Mouse (Mus musculus): ENCODE data around the gene 1520401A03Rik.
A peak's percentile ranks its signal among the peaks of the same experiment; 100 is the strongest.
"Not testable (repeated sequence)": the region's sequence is repeated elsewhere in the genome, so short reads cannot be mapped to it uniquely, and the experiment has no call there.

Gene 1520401A03Rik

DNA sequence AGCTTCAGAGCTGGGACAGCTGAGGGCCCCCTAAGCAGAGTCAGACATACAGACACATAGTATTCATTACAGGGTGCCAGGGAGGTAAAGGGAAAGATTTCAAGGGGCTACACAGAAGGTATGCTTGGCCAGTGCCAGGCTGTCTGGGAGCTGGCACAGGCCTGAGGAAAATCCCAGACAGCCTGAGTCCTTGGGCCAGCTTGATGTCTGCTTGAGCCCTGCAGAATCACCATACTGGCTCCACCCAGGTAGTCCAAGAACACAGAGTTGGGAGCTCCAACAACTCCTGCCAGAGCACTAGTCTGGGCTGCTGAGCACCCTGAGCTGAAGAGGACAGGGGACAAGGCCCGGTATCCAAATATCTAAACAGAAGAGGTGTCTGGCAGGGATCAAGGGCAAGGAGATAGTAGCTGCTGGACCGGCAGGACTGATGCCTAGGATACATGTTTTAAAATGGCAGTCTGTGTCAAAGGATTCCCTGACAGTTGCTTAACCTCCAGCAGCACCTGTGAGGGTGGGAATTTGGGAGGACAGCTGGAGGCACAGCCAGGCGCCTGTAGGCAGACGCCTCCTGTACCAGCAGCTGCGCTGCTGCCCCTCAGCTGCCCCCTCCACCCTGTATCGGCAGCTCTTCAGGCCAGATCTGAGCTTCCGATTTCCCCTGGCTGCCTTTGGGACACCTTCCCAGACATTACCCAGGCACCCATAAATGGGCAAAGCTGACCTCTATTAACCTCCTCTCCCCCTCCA, at the start of gene 1520401A03Rik:
Gene 1520401A03Rik (minus strand): TSS at position 408 of the 750 bp plus-strand sequence.
- DNase-seq (ENCODE audit: low spot score in 2 of 2) = no peak

DNA sequence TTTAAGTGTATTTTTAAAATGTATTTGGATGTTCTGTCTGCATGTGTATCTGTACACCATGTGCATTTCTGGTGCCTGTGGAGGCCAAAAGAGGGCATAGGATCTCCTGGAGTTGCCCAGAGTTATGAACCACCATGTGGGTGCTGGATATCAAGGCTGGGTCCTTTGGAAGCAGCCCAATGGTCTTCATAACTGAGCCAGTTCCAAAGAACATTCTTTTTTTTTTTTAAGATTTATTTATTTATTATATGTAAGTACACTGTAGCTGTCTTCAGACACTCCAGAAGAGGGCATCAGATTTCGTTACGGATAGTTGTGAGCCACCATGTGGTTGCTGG, 49.6 kb upstream of the 1520401A03Rik start:
- DNase-seq (ENCODE audit: low spot score in 2 of 2) = not testable (repeated sequence)

DNA sequence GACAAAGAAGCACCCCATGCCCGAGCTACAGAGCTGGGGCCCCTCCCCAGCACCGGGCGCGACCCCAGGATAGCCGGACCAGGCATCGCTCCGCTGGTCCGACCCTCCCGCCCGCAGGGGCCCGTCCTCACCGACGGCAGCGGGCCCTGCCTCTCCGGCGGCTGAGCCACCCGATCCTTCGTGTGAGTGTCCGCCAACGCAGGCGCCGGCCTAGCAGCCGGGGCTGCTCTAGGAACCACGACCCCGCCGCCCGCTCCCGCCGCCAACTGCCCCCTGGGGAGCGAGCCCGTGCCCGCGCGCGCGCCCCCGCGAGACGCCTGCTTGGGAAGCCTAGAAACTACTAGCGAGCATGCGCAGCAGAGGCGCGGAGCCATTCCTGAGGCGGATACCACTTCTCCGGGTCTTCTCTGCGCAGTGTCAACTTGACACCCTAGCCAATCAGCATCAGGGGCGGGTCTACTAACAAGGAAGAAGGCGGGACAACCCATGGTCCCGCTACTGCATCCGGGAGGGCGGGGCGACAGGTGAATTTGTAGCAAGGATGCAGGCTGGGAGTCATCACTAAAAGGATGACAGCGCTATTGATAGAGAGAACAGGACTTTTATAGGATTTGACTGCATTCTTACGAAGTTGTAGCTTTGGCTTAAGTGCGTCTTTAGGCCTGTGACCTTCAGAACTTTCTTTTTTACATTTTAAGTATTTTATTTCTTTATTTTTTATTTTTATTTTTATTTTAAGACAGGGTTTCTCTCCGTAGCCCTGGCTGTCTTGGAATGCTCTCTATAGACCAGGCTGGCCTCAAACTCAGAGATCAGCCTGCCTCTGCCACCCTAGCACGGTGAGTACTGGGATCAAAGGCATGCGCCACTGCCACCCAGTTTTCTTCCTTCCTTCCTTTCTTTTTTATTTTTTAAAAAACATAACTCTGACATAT, 49.0 kb upstream of the 1520401A03Rik start, which contains the start of gene Flywch1:
Gene Flywch1 (minus strand): TSS at position 319 of the 935 bp plus-strand sequence.
- peak; percentile 99 to 100 for DNase-seq (ENCODE audit: low spot score in 2 of 2)

DNA sequence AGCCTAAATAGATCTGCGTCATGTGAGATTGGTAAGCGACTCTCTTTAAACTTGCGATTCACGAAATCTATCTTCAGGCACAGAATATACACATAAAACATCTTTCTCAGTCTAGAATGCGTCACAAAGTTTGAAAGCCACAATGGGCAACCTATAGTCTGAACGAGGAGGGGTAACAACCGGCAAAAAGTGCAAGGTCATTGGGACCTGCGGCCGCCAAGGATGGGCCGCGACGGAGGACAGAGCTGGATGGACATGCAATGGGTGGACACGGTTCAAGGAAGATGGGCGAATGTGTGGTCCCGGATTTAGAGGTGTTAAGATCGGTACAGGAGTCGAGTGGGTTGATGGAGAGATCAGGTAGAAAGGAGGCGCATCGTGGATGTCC, 48.3 kb upstream of the 1520401A03Rik start:
- no peak for DNase-seq (ENCODE audit: low spot score in 2 of 2)

DNA sequence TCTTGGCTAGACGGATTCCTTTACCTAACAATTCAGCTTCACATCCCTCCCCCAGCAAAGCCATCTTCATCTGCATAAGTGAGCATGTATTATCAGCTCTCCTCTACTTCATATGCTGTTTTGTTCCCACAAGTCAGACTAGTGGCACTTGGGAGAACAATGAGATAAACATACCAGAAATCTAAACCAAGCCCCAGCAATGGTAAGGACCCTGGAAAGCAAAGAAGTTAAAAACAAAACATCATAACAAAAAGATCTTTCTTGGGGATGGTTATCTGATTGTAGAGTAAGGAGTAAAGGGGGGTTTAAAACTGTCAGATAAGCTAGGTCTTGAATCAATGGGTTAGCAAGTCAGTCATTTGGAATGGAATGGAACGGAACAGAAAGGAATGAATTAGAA, 47.9 kb upstream of the 1520401A03Rik start:
- DNase-seq (ENCODE audit: low spot score in 2 of 2) = no peak

DNA sequence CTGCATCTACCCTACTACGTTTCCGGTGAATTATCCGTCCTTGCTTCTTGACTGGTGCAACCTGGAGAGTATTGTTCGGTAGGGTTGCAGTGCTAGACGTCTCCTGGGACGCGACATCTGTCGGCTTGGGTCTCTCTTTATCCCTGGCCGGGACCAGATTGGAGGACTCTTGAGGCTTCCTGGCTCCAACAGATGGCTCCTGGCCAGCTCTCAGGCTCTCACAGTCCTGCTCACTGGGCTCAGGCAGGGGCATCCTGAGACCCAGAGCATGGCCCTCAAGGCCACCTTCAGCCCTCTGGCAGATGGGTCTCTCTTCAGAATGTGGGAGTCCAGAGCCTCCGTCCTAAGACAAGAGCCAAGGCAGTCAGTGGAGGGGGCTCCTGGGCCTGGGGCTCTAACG, 40.4 kb upstream of the 1520401A03Rik start:
- no peak for DNase-seq (ENCODE audit: low spot score in 2 of 2)

DNA sequence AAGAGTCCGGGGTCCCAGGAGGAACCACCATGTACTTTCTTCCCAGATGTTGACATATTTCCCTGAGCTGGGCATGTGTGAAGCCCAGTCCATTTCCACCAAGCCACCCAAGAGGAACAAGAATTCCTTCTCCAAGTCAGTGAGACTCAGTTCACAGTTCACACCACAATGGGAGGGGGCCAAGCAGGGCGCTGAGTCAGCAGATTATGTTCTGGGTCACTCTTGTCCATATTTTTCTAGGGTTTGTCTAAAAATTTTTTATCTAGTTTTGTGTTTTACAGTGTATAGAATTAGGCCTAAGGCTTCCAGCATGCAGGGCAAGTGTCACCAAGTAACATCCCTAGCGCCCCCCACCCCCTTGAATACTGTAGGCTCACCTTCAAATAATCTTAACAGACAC, 38.6 kb upstream of the 1520401A03Rik start:
- DNase-seq (ENCODE audit: low spot score in 2 of 2) = no peak

DNA sequence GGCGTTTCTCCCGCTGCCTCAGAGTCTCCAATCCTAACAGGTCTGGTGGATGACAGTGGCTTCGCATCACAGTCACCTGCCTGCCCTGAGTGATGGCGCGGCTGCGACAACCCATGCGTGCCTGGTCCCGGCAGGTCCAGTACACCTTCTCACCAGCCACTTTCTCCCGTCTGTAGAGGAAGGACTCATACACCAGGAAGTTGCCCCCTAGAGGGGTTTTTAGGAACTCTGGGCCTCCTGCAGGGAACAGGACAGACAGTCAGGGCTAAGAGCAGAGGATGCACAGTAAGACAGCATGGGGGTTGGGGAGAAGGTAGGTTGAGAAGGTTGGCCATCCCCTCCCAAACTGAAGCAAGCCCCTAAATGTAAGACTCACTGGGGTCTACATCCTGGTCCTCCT, 37.6 kb upstream of the 1520401A03Rik start:
- no peak for DNase-seq (ENCODE audit: low spot score in 2 of 2)

DNA sequence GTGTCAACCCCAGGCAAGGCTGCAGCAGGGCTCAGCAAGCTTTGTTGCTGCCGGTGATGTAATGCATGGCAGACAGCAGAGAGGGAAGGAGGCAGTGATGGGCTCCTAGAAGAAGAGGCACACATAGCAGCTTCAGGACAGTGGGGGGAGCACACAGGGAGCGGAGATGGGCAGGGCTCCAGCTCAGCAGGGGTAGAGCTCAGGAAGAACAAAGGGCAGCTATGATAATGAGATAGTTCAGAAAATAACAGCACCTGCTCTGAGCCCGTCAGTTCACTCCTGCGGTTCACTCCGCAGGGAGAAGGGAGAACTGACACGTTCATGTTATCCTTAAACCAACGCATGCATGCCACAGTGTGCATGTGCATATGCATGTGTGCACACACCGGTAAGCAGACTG, 36.2 kb upstream of the 1520401A03Rik start:
- DNase-seq (ENCODE audit: low spot score in 2 of 2) = no peak

DNA sequence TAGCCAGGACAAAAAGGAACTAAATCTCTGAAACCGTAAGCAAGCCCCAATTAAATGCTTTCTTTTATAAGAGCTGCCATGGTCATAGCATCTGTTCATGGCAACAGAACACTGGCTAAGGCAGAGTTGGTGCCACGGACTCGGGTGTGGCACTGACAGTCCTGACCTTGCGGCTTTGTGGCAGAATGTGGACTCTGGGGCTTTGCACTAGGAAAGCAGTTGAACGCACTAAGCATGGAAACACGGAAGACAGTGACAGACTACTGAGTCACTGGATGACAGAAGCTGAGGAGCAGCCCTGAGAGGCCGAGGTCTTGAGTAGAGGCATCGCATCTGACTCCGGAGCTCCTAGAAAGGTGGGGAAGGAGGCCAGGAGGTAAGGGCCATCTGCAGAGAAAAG, 35.0 kb upstream of the 1520401A03Rik start:
- DNase-seq (ENCODE audit: low spot score in 2 of 2) = no peak

DNA sequence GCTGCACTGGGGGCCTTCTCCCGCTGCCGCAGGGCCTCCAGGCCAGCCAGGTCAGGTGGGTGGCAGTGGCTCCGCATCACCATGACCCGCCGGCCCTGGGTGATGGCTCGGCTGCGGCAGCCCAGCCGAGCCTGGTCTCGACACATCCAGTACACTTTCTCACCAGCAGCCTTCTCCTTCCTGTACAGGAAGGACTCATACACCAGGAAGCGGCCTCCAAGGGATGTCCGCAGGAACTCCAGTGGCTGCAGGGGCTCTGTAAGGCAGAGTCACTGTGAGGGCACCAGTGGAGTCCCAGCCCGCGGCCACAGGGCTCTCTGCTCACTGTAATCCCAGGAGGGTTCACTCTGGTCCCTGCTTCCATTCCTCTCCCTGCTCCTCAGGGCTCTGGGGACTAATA, 33.1 kb upstream of the 1520401A03Rik start:
- no peak for DNase-seq (ENCODE audit: low spot score in 2 of 2)

DNA sequence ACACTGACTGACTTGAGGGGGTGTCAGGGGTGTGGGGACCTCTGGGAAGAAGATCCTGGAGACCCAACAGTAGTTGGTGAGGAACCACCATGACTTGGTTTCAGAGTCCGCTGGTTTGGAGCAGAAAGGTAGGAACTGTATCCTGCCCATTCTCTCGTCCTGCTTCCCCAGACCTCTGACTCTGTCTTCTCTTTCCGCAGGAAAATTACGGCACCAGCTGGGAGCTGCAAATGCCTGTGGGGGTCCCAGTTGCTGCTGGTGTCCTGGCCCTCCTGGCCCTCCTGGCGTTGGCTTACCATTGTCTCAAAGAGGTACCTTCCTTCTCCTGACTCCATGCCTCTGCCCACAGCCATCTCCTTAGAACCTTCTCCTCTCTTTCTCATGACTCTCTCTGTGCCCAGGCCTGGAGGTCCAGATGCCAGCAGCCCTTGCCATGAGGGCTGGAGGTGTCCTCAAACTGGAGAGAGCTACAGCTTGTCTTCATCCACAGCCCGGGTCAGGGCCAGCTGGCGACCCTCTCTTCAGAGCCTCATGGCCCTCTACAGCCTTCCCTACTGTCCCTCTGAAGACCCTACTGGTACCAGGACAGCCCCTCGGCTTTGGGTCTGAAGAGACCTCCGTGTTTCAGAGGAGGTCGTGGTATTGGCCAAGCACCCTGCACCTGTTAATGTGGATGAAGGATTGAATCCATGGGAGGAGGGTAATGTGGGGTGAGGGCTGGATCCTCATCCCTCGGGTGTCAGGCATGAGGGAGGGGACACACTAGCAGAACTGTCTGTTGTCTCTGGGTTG, 27.0 kb upstream of the 1520401A03Rik start:
- no peak for DNase-seq (ENCODE audit: low spot score in 2 of 2)

DNA sequence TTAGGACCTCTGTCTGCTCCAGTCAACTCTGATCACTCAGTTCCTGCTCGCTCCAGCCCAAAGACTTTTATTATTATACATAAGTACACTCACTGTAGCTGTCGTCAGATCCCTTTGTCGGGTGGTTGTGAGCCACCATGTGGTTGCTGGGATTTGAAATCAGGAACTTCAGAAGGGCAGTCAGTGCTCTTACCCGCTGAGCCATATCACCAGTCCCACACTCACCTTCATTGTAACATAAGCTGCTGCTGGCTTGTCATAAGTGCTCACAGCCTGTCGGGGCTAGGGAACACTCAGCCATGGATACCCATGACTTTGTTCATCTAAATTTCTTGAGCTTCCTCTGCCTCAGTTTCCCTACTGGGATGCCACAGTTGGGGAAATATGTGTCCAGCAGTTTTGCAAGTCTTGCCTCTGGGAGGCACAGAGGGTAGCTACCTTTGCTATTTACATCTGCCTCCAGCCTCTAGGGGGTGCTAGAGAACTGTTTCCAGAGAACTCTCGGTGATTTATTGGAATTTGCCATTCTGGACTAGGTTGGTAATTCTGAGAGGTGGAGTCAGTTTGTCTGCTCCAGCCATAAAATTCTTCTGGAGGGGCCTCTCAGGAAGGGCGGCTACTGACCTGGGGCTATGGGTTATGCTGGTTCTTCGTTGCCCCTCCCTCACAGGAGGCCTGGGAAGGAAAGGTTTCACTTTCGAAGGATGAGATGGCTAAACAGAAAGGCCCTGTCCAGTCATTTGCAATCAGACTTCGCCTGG, 26.2 kb upstream of the 1520401A03Rik start:
- peak in 1 of 2 experiments; percentile 61 for DNase-seq (ENCODE audit: low spot score in 2 of 2)

DNA sequence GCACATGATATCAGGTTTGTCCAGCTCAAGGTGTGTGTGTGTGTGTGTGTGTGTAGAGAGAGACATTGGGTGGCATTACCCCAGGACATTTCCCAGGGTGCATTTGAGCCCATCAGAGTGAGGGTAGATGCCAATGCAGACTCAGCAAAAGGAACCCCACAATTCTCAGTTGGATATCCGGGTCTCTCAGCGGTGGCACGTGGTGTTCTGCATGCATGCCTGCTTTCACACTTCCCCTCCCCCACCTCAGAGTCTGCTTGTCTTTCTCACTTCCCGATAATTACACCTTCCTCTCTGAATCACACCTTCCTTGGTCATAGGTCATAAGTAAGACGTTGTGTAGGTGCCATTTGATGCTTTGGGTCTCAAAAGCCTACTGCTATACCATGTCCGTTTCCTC, 25.4 kb upstream of the 1520401A03Rik start:
- DNase-seq (ENCODE audit: low spot score in 2 of 2) = no peak

DNA sequence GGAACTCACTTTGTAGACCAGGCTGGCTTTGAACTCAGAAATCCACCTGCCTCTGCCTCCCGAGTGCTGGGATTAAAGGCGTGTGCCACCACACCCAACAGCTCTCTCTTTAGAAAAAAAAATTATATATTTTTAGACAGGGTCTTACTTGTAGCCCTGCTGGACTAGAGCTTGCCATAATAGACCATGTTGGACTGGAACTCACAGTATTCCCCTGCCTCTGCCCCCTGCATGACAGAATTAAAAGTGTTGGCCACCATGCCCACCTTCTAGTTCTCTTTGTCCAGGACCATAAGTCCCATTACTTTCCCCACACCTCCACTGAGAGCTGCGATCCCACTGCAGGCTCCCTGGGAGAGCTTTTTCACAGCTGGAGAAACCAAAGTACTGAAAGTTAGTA, 24.9 kb upstream of the 1520401A03Rik start:
- DNase-seq (ENCODE audit: low spot score in 2 of 2) = no peak

DNA sequence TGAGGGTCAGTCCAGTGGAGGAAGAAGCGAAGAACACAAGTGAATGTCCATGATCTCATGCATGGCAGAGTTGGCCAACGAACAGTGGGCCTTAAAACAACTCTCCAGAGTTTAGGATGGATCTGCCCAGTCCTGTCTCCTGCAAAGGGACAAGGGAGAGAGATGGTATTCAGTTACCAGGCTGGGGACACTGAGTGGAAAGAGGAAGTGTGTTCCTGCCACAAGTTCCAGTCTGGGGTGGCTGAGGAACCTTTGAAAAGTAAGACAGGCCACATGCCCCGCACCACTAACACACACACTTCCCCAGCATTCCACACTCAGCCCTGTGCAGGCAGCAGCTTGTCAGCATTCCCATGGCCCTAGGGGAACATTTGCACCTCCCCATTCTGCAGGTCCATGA, 24.2 kb upstream of the 1520401A03Rik start:
- DNase-seq (ENCODE audit: low spot score in 2 of 2) = no peak

DNA sequence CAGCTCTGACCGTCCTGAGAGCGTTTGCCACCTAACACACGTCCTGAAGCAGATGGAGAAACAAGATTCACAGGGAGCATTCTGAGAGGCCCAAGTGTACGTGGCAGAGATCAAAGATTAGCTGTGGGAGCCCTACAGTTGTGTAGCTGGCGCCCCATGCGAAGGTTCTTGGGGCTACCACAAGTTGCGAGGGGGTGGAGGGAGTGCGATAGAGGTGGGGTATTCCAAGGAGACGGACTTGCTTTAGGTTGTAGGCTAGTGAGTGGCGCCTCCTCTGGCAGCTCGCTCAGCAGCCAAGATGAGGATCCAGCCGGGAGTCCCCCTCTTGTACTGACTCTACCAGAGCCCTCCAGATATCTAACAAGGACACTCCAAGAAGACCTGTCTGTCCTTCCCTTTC, 23.7 kb upstream of the 1520401A03Rik start:
- no peak for DNase-seq (ENCODE audit: low spot score in 2 of 2)

DNA sequence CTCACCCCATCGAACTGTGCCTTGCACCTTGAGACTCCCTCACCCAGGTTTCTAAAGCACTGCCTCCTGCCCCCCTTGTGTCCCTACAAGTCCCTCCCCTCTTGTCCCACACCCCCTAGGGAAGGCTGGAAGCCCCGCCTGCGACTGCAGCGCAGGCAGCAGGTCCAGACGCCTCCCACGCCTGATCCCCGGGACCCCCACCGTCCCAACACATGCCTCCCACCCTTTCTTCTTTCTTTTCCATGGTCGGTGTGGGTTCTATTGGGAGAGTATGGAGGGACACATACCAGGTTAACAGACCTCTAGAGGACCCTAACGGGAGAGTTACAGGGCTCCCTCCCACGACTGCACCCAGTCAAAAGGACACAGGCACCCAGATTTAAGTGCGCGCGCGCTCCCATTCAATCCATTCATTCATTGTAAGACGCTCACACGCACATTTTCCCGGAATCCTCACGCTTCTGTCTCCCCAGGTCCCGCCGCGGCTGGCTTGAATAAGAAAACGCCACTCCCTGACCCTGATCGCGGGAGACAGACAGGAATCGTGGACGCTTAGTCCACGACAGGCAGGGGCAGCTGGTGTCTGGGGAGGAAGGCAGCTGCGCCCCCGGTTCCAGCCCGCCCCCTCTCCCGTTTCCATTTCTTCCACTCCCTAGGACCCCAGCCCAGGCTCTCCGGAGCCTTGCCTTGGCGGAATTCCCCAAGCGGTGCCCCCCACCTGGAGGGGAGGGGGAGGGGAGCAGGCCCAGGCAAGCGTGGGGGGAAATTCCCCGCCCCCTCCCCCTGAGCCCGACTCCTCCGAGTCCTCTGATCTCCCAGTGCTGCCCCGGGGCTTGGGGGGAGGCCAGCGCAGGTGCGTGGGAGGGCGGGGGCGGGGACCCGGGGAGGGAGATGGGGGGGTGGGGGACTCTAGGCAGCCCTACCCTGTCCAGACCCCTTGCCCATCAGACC, 23.0 kb upstream of the 1520401A03Rik start, which contains the start of gene Kremen2:
Gene Kremen2 (minus strand): TSS at position 533 of the 951 bp plus-strand sequence.
- DNase-seq (ENCODE audit: low spot score in 2 of 2) = no peak

DNA sequence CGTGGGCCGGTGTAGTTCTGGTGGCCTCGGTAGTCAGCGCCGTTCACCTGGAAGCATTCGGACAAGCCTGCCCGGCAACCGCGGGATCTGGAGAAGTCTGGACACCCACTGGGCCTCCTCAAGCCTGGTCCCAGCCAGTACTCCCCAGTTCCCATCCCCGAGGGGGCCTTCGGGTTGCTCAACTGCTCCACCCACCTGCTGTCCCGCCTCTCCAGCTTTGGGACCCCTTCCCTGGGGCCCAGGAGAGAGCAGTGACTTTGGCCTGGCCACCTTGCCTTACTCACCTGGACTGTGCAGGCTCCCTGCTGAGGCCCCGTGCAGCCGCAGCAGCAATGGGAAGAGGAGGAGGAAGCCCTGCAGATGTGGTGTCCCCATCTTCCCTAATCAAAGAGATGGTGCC, 22.1 kb upstream of the 1520401A03Rik start:
- DNase-seq (ENCODE audit: low spot score in 2 of 2) = no peak

DNA sequence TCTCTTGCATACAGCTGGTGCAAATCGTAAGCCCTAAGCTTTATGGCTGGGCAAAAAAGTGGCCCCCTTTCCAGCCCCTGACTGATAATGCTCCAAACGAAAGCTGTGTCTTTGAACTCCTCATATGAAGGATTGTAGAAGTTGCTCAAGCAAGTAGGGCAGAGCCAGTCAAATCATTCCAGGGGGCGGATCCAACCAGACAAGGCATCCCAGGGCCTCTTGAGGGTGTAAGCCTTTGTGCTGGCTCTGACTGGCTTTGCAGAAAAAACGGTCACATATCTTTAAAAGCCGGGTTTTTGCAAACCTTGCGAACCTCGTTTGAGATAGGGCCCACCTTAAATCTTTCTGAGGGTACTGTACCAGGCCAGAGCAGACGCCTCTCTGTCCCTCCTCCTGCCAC, 21.5 kb upstream of the 1520401A03Rik start:
- no peak for DNase-seq (ENCODE audit: low spot score in 2 of 2)

Data from cerebellum, postnatal 4 days (tissue).